Mouse (Mus musculus) limb, embryonic 12.5 days (tissue): ENCODE measurements at regions not wholly inside any gene's neighbourhood (a gene's known extent, or its start where the extent isn't known, plus 50 kb on each side); places are given as distances from the start of the nearest gene placed in this dataset.

Experiments
- ATAC-seq: fragments of 200-750 bp; cut with Nextera tagmentation; 2 replicates; pipeline ENCODE4 v1.8.0; 2017; ENCODE audit warnings: low read depth, moderate TSS enrichment; ENCODE audit not compliant: insufficient number of reproducible peaks, insufficient read depth, low FRiP score, low TSS enrichment
- H3K27ac ChIP-seq: fragments of 300-500 bp; sonication (generic); 2 replicates; pipeline ENCODE4 v1.5.1; 2016; ENCODE audit warnings: mild to moderate bottlenecking, moderate library complexity
- H3K27me3 ChIP-seq: fragments of 300-500 bp; sonication (generic); 2 replicates; pipeline ENCODE4 v1.6.1; 2016; ENCODE audit warnings: mild to moderate bottlenecking, moderate library complexity
- H3K36me3 ChIP-seq: fragments of 300-500 bp; sonication (generic); 2 replicates; pipeline ENCODE4 v1.6.1; 2016; ENCODE audit warnings: mild to moderate bottlenecking, moderate library complexity
- H3K4me1 ChIP-seq: fragments of 300-500 bp; sonication (generic); replicated peaks from 2 replicates; pipeline ENCODE4 v1.6.1; 2016
- H3K4me2 ChIP-seq: fragments of 300-500 bp; sonication (generic); 2 replicates; pipeline ENCODE4 v1.6.1; 2016; ENCODE audit warnings: mild to moderate bottlenecking, moderate library complexity
- H3K4me3 ChIP-seq: fragments of 300-500 bp; sonication (generic); replicated peaks from 2 replicates; pipeline ENCODE4 v1.5.1; 2016; ENCODE audit warnings: mild to moderate bottlenecking
- H3K9ac ChIP-seq: fragments of 300-500 bp; sonication (generic); replicated peaks from 2 replicates; pipeline ENCODE4 v1.6.1; 2016; ENCODE audit warnings: mild to moderate bottlenecking, moderate library complexity
- H3K9me3 ChIP-seq: fragments of 300-500 bp; sonication (generic); 2 replicates; pipeline ENCODE4 v1.6.1; 2016; ENCODE audit warnings: mild to moderate bottlenecking, moderate library complexity
- WGBS: fragments of 180-500 bp; shearing (Covaris S2); methylation state at CpG from one replicate; pipeline ENCODE4 v1.1.7; 2016; 5-methylcytosine and 5-hydroxymethylcytosine counted together

DNA sequence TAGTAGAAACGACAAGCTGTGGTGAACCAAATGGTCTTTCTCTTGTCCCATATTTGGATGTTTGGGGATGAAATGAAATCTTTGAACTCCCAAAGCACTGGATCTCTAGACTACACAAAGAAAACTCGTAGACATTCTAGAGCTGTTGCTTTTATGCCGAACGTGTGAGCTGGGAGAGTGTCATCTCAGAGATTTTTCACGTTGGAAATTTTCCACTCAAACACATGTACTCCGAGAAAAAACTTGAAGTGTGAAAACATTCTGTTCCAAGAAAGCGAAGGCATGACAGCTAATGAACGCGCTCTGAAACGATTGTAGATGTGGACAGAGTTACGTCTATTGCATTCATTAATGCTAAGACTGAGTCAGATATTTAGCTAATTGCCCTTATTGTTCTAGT, 579.7 kb upstream of the Id2 start:
- H3K9me3 ChIP-seq, result no peaks in the 10 kb centered on the region
- no peaks in the 10 kb centered on the region for H3K36me3 ChIP-seq
- H3K4me3 ChIP-seq, result no peak overlapping the region
- H3K9ac ChIP-seq, result no peak overlapping the region
- no peak overlapping the region for H3K4me2 ChIP-seq
- 89% methylated on average over 11 of the region's 11 CpGs for WGBS
- H3K27me3 ChIP-seq, result no peaks in the 10 kb centered on the region
- ATAC-seq, result no peak
- no peaks in the 10 kb centered on the region for H3K4me1 ChIP-seq
- H3K27ac ChIP-seq, result no peak overlapping the region

DNA sequence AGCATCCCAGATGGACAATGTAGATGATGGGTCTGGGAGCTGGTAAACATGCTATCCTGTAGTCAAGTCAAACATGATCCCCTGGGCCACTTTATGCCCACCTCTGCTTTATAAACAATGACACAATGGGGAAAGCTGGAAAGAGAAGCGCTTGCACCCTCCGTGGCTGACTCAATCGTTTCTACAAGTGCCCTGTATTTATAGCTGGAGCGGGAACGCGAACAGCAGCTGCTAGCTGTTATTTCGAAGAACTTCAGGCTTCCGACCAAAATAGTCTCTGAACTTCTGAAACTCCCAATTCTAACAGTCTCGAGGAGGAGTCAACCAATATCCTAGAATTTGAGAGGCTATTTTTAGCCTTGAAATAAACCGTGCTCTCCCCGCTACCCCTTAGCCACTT, 571.4 kb upstream of the Id2 start:
- 84% methylated on average over 11 of the region's 11 CpGs for WGBS
- Histone ChIP-seq H3K27me3 (no peaks in the 10 kb centered on the region), H3K27ac (no peak overlapping the region), H3K9ac (no peak overlapping the region), H3K36me3 (no peaks in the 10 kb centered on the region), H3K4me3 (no peak overlapping the region), H3K4me1 (0 out of 2 replicates have a peak, but pooled peaks cover 3% of the 10 kb centered on the region), H3K9me3 (no peaks in the 10 kb centered on the region), H3K4me2 (no peak overlapping the region)
- no peak for ATAC-seq

DNA sequence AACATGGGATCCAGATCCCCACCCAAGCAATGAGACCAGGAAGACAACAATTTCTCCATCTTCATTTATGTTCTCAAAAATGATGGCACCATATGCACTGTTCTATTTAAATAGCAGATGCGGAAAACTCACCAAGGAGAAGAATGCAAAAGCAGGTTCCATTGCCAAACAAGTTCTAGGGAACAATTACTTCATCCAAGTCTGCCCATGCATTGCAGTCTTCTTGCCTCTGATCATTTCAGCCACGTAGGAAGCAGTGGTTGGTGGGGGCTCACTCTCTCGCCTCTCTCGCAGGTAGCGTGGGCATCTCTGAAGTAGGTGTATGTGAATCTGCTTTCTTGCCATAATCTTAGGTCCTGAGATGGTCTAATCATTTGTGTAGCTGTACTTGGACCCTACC, 557.5 kb upstream of the Id2 start:
- Histone ChIP-seq H3K4me1 (peaks cover 6% of the 10 kb centered on the region), H3K36me3 (no peaks in the 10 kb centered on the region), H3K9me3 (0 out of 2 replicates have a peak, but pooled peaks cover 4% of the 10 kb centered on the region), H3K4me2 (no peak overlapping the region), H3K27me3 (no peaks in the 10 kb centered on the region), H3K4me3 (no peak overlapping the region), H3K9ac (no peak overlapping the region), H3K27ac (no peak overlapping the region)
- ATAC-seq, result no peak
- 90% methylated on average over 5 of the region's 5 CpGs for WGBS

DNA sequence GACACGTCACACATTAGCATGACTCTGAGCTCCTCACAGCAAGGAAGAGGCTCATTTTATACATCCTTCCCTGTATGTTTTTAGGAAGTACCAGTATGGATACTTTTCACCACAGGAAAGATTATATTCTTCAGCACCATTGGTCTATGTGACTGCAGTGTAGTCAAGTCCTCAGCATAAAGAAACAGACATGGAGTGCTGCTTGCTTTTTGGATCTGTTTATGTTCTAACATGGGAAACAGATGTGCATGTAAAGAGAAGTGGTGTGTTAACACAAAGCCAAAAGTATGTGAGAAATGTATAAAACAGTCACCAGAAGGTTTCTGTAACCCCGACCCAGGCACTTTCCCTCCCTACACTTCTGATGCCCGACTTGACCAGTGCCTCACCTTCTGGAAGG, 553.3 kb upstream of the Id2 start:
- H3K4me1 ChIP-seq, result peaks cover 9% of the 10 kb centered on the region
- no peaks in the 10 kb centered on the region for H3K36me3 ChIP-seq
- no peak overlapping the region for H3K4me3 ChIP-seq
- H3K27me3 ChIP-seq, result no peaks in the 10 kb centered on the region
- WGBS, result 45% methylated on average over 3 of the region's 3 CpGs
- peak overlapping the region; percentile 36; the same call in 1 of the 2 replicates for H3K27ac ChIP-seq
- no peaks in the 10 kb centered on the region for H3K9me3 ChIP-seq
- H3K9ac ChIP-seq, result no peak overlapping the region
- ATAC-seq, result no peak
- H3K4me2 ChIP-seq, result no peak overlapping the region

DNA sequence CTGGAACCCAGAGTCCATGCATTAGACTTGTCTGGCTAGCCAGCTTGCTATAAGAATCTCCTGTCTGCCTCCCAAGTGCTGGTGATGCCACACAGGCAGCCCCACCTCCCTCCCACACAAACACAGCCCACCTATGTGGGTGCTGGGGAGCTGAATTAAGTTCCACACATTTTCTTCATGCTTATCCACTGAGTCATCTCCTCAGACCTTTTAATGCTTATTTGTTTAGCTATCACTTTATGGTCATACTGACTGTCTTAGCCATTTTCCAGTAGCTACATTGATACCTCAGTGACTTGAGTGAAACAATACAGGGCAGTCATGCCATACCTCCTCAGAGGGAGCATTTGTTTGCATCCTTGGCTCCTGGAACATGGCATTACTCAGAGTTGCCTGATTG, 531.1 kb upstream of the Id2 start:
- no peak for ATAC-seq
- no peak overlapping the region for H3K9ac ChIP-seq
- H3K9me3 ChIP-seq, result no peaks in the 10 kb centered on the region
- no peak overlapping the region for H3K4me2 ChIP-seq
- H3K27me3 ChIP-seq, result no peaks in the 10 kb centered on the region
- no peaks in the 10 kb centered on the region for H3K36me3 ChIP-seq
- H3K4me1 ChIP-seq, result 0 out of 2 replicates have a peak, but pooled peaks cover 5% of the 10 kb centered on the region
- H3K4me3 ChIP-seq, result no peak overlapping the region
- no peak overlapping the region for H3K27ac ChIP-seq

DNA sequence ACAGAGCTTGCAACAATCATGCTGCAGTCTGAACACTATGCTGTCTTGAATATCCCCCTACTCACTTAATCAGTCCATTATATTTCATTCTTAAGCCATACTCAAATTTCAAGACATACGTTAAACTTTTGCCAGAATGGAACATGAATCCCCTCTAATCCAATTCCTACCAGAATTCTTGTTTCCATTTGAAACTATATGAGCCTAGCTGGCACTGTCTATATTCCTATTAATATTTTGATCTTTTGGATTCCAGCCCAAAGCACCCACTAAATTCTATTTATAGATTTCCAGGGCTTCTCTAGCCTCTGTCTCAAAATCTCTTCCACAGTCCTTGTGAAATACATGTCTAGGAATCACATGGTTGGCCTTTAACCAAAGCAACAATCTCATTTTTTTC, 528.9 kb upstream of the Id2 start:
- no peak for ATAC-seq
- H3K4me3 ChIP-seq, result no peak overlapping the region
- H3K9ac ChIP-seq, result no peak overlapping the region
- no peak overlapping the region for H3K4me2 ChIP-seq
- no peaks in the 10 kb centered on the region for H3K9me3 ChIP-seq
- H3K27ac ChIP-seq, result no peak overlapping the region
- no peaks in the 10 kb centered on the region for H3K36me3 ChIP-seq
- no peaks in the 10 kb centered on the region for H3K27me3 ChIP-seq
- 69% methylated on average over 1 of the region's 1 CpGs for WGBS
- no peaks in the 10 kb centered on the region for H3K4me1 ChIP-seq

DNA sequence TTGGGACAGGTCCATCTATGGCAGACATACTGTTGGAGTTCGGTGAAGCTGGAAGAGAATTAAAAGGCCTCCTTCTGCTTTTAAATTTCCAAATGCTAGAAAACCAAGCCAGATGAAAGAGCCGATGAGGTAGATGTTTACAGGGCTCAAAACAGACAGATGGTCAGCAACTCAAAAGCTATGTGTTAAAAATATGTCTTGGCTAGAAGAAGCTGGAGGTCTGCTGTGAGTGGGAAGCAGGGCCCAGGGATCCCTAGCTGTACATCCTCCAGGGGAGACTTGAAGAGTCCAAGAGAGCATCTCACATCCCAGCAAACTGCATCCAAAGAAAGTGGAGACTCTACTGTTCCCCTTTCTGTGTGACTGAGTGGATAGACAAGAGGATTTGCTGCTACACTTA, 526.5 kb upstream of the Id2 start:
- Histone ChIP-seq H3K4me3 (no peak overlapping the region), H3K36me3 (no peaks in the 10 kb centered on the region), H3K4me2 (no peak overlapping the region), H3K27ac (no peak overlapping the region), H3K9ac (no peak overlapping the region), H3K9me3 (no peaks in the 10 kb centered on the region), H3K27me3 (no peaks in the 10 kb centered on the region), H3K4me1 (no peaks in the 10 kb centered on the region)
- WGBS, result 96% methylated on average over 2 of the region's 2 CpGs
- no peak for ATAC-seq

DNA sequence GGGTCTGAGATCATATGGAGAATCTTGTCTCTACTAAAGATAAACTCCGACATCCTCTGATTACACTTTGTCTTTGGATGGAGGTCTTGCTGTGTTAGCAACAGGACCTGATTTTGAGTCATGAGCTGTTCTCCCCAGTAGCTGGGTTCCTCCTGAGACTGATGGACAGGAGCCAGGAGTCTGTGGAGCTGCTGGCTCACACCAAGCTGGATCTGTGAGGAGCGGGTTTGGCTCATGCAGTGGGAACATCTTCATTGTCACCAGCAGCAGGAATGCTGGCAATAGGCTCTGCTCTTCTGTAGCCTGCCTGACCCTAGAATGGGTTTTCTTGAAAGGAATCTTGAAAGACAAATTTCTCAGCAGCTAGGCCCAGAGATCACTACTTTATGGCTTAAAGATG, 524.2 kb upstream of the Id2 start:
- H3K4me2 ChIP-seq, result no peak overlapping the region
- H3K4me1 ChIP-seq, result peaks cover 9% of the 10 kb centered on the region; the same call in 1 of the 2 replicates
- no peaks in the 10 kb centered on the region for H3K9me3 ChIP-seq
- WGBS, result 95% methylated on average over 2 of the region's 2 CpGs
- no peak overlapping the region for H3K27ac ChIP-seq
- H3K27me3 ChIP-seq, result no peaks in the 10 kb centered on the region
- no peak overlapping the region for H3K9ac ChIP-seq
- H3K36me3 ChIP-seq, result no peaks in the 10 kb centered on the region
- H3K4me3 ChIP-seq, result no peak overlapping the region
- no peak for ATAC-seq

DNA sequence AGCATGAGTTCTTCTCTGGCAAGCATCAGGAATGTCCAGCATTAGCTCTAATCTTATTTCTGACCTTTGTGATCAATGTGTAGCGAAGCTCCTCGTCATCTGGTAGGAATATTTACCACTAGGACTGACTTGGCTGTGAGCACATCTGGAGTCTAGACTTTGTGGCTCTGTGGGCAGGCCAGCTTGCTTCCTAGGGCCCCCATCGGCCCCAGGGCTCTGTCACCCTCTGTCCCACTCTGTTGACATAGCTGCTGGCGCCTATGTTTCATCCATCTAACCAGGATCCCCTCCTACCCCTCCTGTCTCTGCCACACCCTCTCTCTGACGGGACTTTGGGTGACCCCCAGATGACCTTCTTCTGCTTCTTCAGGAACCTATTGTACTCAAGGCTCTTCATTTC, 520.6 kb upstream of the Id2 start:
- ATAC-seq, result no peak
- no peaks in the 10 kb centered on the region for H3K36me3 ChIP-seq
- no peak overlapping the region for H3K27ac ChIP-seq

DNA sequence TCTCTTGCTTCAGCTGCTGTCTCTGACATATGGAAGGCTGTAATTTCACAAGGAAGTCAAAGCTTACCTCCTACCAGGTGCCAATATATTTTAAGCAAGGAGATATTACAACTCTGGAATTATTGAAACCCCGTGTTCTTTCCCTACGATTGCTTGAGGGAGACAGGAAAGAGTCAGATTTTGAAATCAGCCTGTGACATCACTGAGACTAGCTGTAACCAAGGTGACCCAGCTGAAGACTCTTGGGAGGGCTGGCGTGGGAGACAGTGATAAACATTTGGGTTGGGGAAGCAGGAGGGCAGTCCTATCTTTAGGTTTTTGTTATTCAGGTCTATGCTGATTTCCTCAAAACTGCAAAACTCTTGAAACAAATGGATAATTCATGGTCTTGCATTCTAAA, 518.4 kb upstream of the Id2 start:
- Histone ChIP-seq H3K9me3 (no peaks in the 10 kb centered on the region), H3K9ac (no peak overlapping the region), H3K27me3 (no peaks in the 10 kb centered on the region), H3K4me3 (no peak overlapping the region), H3K4me1 (peaks cover 14% of the 10 kb centered on the region; the same call in 1 of the 2 replicates), H3K36me3 (no peaks in the 10 kb centered on the region), H3K27ac (no peak overlapping the region), H3K4me2 (no peak overlapping the region)
- ATAC-seq, result no peak
- WGBS, result 50% methylated on average over 3 of the region's 3 CpGs

More for the DNA sequence above, 520.6 kb upstream of the Id2 start:
- peaks cover 14% of the 10 kb centered on the region; the same call in 1 of the 2 replicates for H3K4me1 ChIP-seq
- no peaks in the 10 kb centered on the region for H3K27me3 ChIP-seq
- no peak overlapping the region for H3K9ac ChIP-seq
- 24% methylated on average over 5 of the region's 5 CpGs for WGBS
- H3K4me2 ChIP-seq, result no peak overlapping the region
- H3K9me3 ChIP-seq, result no peaks in the 10 kb centered on the region
- H3K4me3 ChIP-seq, result no peak overlapping the region

GRCm38 (mm10) chr12:25613473-25613872, 516.5 kb upstream of the Id2 start:
- no peak overlapping the region for H3K4me2 ChIP-seq
- H3K27ac ChIP-seq, result no peak overlapping the region
- H3K9ac ChIP-seq, result no peak overlapping the region
- no peak for ATAC-seq
- H3K4me3 ChIP-seq, result no peak overlapping the region
- no peaks in the 10 kb centered on the region for H3K27me3 ChIP-seq
- no peaks in the 10 kb centered on the region for H3K9me3 ChIP-seq
- peaks cover 19% of the 10 kb centered on the region; the same call in 1 of the 2 replicates for H3K4me1 ChIP-seq
- no peaks in the 10 kb centered on the region for H3K36me3 ChIP-seq

GRCm38 (mm10) chr12:25609045-25609444, 512.1 kb upstream of the Id2 start:
- no peak for ATAC-seq
- 68% methylated on average over 2 of the region's 2 CpGs for whole genome bisulfite sequencing

More at GRCm38 (mm10) chr12:25609045-25609444, 512.1 kb upstream of the Id2 start:
- Histone ChIP-seq H3K9ac (no peak overlapping the region), H3K27ac (no peak overlapping the region), H3K9me3 (no peaks in the 10 kb centered on the region), H3K4me1 (0 out of 2 replicates have a peak, but pooled peaks cover 5% of the 10 kb centered on the region), H3K36me3 (no peaks in the 10 kb centered on the region), H3K27me3 (no peaks in the 10 kb centered on the region), H3K4me2 (no peak overlapping the region), H3K4me3 (no peak overlapping the region)
